Mouse (Mus musculus) MEL (cell line): ENCODE results near the gene Hoxc10. TPM values are rescaled to one million over a fixed set of nuclear protein-coding genes. Genes with fewer than 3 reads are reported as not detected.

Experiments
- DNase-seq: peaks from one replicate; pipeline ENCODE4 v3.0.0; 2011; ENCODE audit warnings: low read depth, low spot score
- H3K27ac ChIP-seq: 2 replicates; pipeline ENCODE4 v1.5.1; 2012; ENCODE audit warnings: low read depth, mild to moderate bottlenecking, control low read depth, low read length, moderate library complexity; ENCODE audit not compliant: control insufficient read depth
- H3K27me3 ChIP-seq, 2 experiments: fragments of 150-350 bp in 1 of 2; sonication (generic) in 1 of 2; 2 replicates each; pipeline ENCODE4 v1.6.1; 2012; ENCODE audit warnings: low read length in 2 of 2, mild to moderate bottlenecking in 2 of 2, improper control_type of control experiment in 1 of 2, moderate library complexity in 1 of 2; ENCODE audit not compliant: insufficient read depth in 2 of 2, control insufficient read depth in 1 of 2
- H3K36me3 ChIP-seq, 2 experiments: 2 replicates each; pipeline ENCODE4 v1.6.1; 2012 to 2014; ENCODE audit warnings: low read length in 2 of 2, improper control_type of control experiment in 1 of 2, inconsistent platforms in 1 of 2, mild to moderate bottlenecking in 1 of 2; ENCODE audit not compliant: insufficient read depth in 2 of 2, control insufficient read depth in 1 of 2
- H3K4me1 ChIP-seq, 2 experiments: fragments of 150-350 bp in 1 of 2; sonication (generic) in 1 of 2; 2 replicates each; pipeline ENCODE4 v1.6.1; 2012; ENCODE audit warnings: low read length in 2 of 2, improper control_type of control experiment in 1 of 2, mild to moderate bottlenecking in 1 of 2; ENCODE audit not compliant: insufficient read depth in 2 of 2, control insufficient read depth in 1 of 2
- H3K4me3 ChIP-seq, 2 experiments: fragments of 150-350 bp in 1 of 2; sonication (generic) in 1 of 2; 2 replicates each; pipeline ENCODE4 v1.5.1; 2012; ENCODE audit warnings: low read depth in 2 of 2, low read length in 2 of 2, mild to moderate bottlenecking in 2 of 2, moderate library complexity in 2 of 2, control low read depth in 1 of 2, improper control_type of control experiment in 1 of 2; ENCODE audit not compliant: control insufficient read depth in 1 of 2, insufficient read depth in 1 of 2
- H3K79me2 ChIP-seq: 2 replicates; pipeline ENCODE4 v1.6.1; 2012; ENCODE audit warnings: mild to moderate bottlenecking, low read length, moderate library complexity; ENCODE audit not compliant: control insufficient read depth, poor library complexity, insufficient read depth
- H3K9ac ChIP-seq: 2 replicates; pipeline ENCODE4 v1.6.1; 2012; ENCODE audit warnings: low read depth, mild to moderate bottlenecking, control low read depth, low read length, moderate library complexity; ENCODE audit not compliant: control insufficient read depth, poor library complexity, severe bottlenecking
- H3K9me3 ChIP-seq: fragments of 150-350 bp; sonication (generic); replicated peaks from 2 replicates; pipeline ENCODE4 v1.6.1; 2012; ENCODE audit warnings: mild to moderate bottlenecking, low read length, improper control_type of control experiment, moderate library complexity; ENCODE audit not compliant: insufficient read depth
- BHLHE40 ChIP-seq: IDR thresholded peaks from 2 replicates; pipeline ENCODE4 v1.6.1; 2012; ENCODE audit warnings: low read depth, mild to moderate bottlenecking, inconsistent platforms, low read length, improper control_type of control experiment, borderline replicate concordance
- CHD1 ChIP-seq: IDR thresholded peaks from 2 replicates; pipeline ENCODE4 v1.6.1; 2012; ENCODE audit warnings: low read depth, mild to moderate bottlenecking, inconsistent platforms, low read length, improper control_type of control experiment
- CHD2 ChIP-seq: IDR thresholded peaks from 2 replicates; pipeline ENCODE4 v1.6.1; 2011; ENCODE audit warnings: low read length, improper control_type of control experiment
- CTCF ChIP-seq, 3 experiments: IDR thresholded peaks in 2 of 3; conservative IDR thresholded peaks in 1 of 3; 2 replicates each; pipeline ENCODE4 v1.5.1; 2011 to 2012; ENCODE audit warnings: low read length in 3 of 3, low read depth in 2 of 3, mild to moderate bottlenecking in 2 of 3, improper control_type of control experiment in 1 of 3, inconsistent platforms in 1 of 3, mixed read lengths in 1 of 3, moderate library complexity in 1 of 3; ENCODE audit not compliant: control insufficient read depth in 1 of 3, insufficient read depth in 1 of 3, poor library complexity in 1 of 3, severe bottlenecking in 1 of 3
- E2F4 ChIP-seq: IDR thresholded peaks from 2 replicates; pipeline ENCODE4 v1.6.1; 2011; ENCODE audit warnings: low read depth, low read length, improper control_type of control experiment, borderline replicate concordance
- ELF1 ChIP-seq: IDR thresholded peaks from 2 replicates; pipeline ENCODE4 v1.6.1; 2014; ENCODE audit warnings: low read depth, mild to moderate bottlenecking, inconsistent platforms, low read length, improper control_type of control experiment, moderate library complexity
- EP300 ChIP-seq, 2 experiments: IDR thresholded peaks; 2 replicates each; pipeline ENCODE4 v1.6.1; 2011; ENCODE audit warnings: improper control_type of control experiment in 2 of 2, low read length in 2 of 2, low read depth in 1 of 2, mild to moderate bottlenecking in 1 of 2
- ETS1 ChIP-seq: IDR thresholded peaks from 2 replicates; pipeline ENCODE4 v1.6.1; 2012; ENCODE audit warnings: low read depth, mild to moderate bottlenecking, inconsistent platforms, low read length, improper control_type of control experiment, moderate library complexity
- MAX ChIP-seq: IDR thresholded peaks from 2 replicates; pipeline ENCODE4 v1.6.1; 2011; ENCODE audit warnings: low read length, improper control_type of control experiment
- MEF2A ChIP-seq: IDR thresholded peaks from 2 replicates; pipeline ENCODE4 v1.6.1; 2014; ENCODE audit warnings: low read depth, mild to moderate bottlenecking, inconsistent platforms, low read length, improper control_type of control experiment; ENCODE audit not compliant: poor library complexity, insufficient replicate concordance, severe bottlenecking; ENCODE audit errors: extremely low read depth
- MXI1 ChIP-seq: IDR thresholded peaks from 2 replicates; pipeline ENCODE4 v1.6.1; 2011; ENCODE audit warnings: mild to moderate bottlenecking, low read depth, low read length, improper control_type of control experiment
- MYB ChIP-seq: IDR thresholded peaks from 2 replicates; pipeline ENCODE4 v1.6.1; 2011; ENCODE audit warnings: mild to moderate bottlenecking, low read depth, low read length, improper control_type of control experiment
- NELFE ChIP-seq: IDR thresholded peaks from 2 replicates; pipeline ENCODE4 v1.6.1; 2011; ENCODE audit warnings: low read depth, low read length, improper control_type of control experiment
- POLR2AphosphoS2 ChIP-seq: IDR thresholded peaks from 2 replicates; pipeline ENCODE4 v1.6.1; 2011; ENCODE audit warnings: low read length, improper control_type of control experiment
- POLR2AphosphoS5 ChIP-seq: IDR thresholded peaks from 2 replicates; pipeline ENCODE4 v1.6.1; 2012; ENCODE audit warnings: low read depth, borderline replicate concordance, mild to moderate bottlenecking, inconsistent platforms, low read length, moderate library complexity, mixed read lengths
- RAD21 ChIP-seq: IDR thresholded peaks from 2 replicates; pipeline ENCODE4 v1.6.1; 2011; ENCODE audit warnings: mild to moderate bottlenecking, low read depth, low read length, improper control_type of control experiment
- SIN3A ChIP-seq: IDR thresholded peaks from 2 replicates; pipeline ENCODE4 v1.6.1; 2012; ENCODE audit warnings: low read length, improper control_type of control experiment, inconsistent platforms
- SMC3 ChIP-seq: IDR thresholded peaks from 2 replicates; pipeline ENCODE4 v1.6.1; 2011; ENCODE audit warnings: low read depth, low read length, improper control_type of control experiment
- TAL1 ChIP-seq: IDR thresholded peaks from 2 replicates; pipeline ENCODE4 v1.6.1; 2012; ENCODE audit warnings: mild to moderate bottlenecking, inconsistent platforms, low read length, moderate library complexity, mixed read lengths
- TCF12 ChIP-seq: IDR thresholded peaks from 2 replicates; pipeline ENCODE4 v1.6.1; 2014; ENCODE audit warnings: low read depth, mild to moderate bottlenecking, inconsistent platforms, low read length, improper control_type of control experiment, moderate library complexity
- USF1 ChIP-seq: IDR thresholded peaks from 2 replicates; pipeline ENCODE4 v1.6.1; 2014; ENCODE audit warnings: low read depth, mild to moderate bottlenecking, inconsistent platforms, low read length, improper control_type of control experiment, moderate library complexity
- polyA plus RNA-seq, 2 experiments: library from polyadenylated mRNA; stranded (reverse) in 1 of 2; unstranded in 1 of 2; fragments of >175 nt in 1 of 2; fragments of >200 nt in 1 of 2; gene quantifications; 2 replicates each; pipeline versions ENCODE4 v1.2.1 to v1.2.4; 2012; ENCODE audit warnings: low replicate concordance in 2 of 2, low read depth in 1 of 2; ENCODE audit not compliant: insufficient read length in 2 of 2, insufficient read depth in 1 of 2, missing spikeins in 1 of 2
- total RNA-seq: library from RNA; depleted of rRNA; stranded (reverse); fragments of 300-350 nt; gene quantifications from 2 replicates; pipeline ENCODE4 v1.2.3, GENCODE M21; 2012

The Hoxc10 gene
- total and polyA plus RNA-seq, 3 experiments, result 6.8 to 24.8 TPM; not detected in 1

DNA sequence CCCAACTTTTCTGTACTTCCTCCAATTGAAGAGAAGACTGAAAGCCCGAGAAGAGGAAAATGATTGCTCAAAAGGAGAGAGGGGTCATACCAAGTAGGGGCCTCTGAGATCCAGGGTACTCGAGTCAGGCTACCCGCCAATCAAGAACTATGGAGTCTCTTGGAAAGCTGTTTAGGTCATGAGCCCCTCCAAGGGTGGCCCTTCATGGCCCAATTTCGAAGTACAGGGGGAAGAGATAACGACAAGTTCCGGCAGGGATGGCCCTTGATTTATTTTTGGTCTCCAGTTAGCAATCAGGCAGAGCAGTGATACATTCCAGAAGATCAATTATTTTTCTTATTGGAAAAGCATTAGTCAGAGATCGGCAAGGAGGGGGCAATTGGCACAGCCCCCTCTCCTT, 25.2 kb downstream of the Hoxc10 start:
- H3K79me2 ChIP-seq, result no peaks in the 10 kb centered on the region
- no peak for TF ChIP-seq CHD1

GRCm38 (mm10) chr15:102992206-102992605, 25.6 kb downstream of the Hoxc10 start:
- Histone ChIP-seq H3K4me1 (0 out of 4 replicates have a peak, but pooled peaks cover 0 to 10% of the 10 kb centered on the region in 2 experiments), H3K27me3 (no peaks in the 10 kb centered on the region), H3K4me3 (no peak overlapping the region)

More for the DNA sequence above, 25.2 kb downstream of the Hoxc10 start:
- DNase-seq, result no peak
- Histone ChIP-seq H3K4me1 (0 out of 4 replicates have a peak, but pooled peaks cover 0 to 7% of the 10 kb centered on the region in 2 experiments), H3K9ac (no peak overlapping the region), H3K27me3 (no peaks in the 10 kb centered on the region), H3K36me3 (peaks cover 0 to 8% of the 10 kb centered on the region in 2 experiments; a peak in 1 of 4 replicates), H3K9me3 (no peaks in the 10 kb centered on the region), H3K4me3 (no peak overlapping the region), H3K27ac (no peak overlapping the region)

DNA sequence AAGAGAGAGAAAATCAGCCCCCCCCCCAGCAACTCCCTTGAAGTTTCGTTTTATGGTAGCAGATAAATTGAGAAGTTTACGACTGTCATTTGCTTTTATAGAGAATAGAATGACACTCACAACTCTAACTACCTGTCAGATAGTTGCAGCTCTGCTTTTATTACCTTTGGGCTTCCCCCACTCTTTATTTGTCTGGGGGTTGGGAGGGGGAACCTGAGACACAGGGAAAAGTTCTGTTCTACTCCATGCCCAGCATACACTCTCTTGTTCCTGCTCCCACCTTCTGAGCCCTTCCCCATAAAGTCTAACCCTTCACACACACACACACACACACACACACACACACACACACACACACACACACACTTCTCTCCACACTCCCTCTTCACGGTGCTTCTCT, 26.3 kb downstream of the Hoxc10 start:
- Histone ChIP-seq H3K27ac (no peak overlapping the region), H3K4me1 (peaks cover 0 to 9% of the 10 kb centered on the region in 2 experiments; a peak in 1 of 4 replicates)

More at GRCm38 (mm10) chr15:102992206-102992605, 25.6 kb downstream of the Hoxc10 start:
- no peak for DNase-seq
- H3K27ac ChIP-seq, result no peak overlapping the region
- no peaks in the 10 kb centered on the region for H3K9me3 ChIP-seq
- peaks cover 0 to 11% of the 10 kb centered on the region in 2 experiments; a peak in 1 of 4 replicates for H3K36me3 ChIP-seq
- no peak overlapping the region for H3K9ac ChIP-seq
- no peaks in the 10 kb centered on the region for H3K79me2 ChIP-seq
- no peak for TF ChIP-seq MXI1
- no peak for TF ChIP-seq BHLHE40
- TF ChIP-seq MEF2A, result no peak
- TF ChIP-seq RAD21, result no peak

More for the DNA sequence above, 26.3 kb downstream of the Hoxc10 start:
- Histone ChIP-seq H3K9ac (no peak overlapping the region), H3K4me3 (no peak overlapping the region), H3K9me3 (no peaks in the 10 kb centered on the region), H3K79me2 (no peaks in the 10 kb centered on the region; the same call in 1 of the 2 replicates), H3K36me3 (peaks cover 0 to 9% of the 10 kb centered on the region in 2 experiments; a peak in 1 of 4 replicates), H3K27me3 (no peaks in the 10 kb centered on the region)
- TF ChIP-seq USF1 (no peak), RAD21 (no peak), ETS1 (no peak), SIN3A (no peak), MXI1 (no peak), TAL1 (no peak), TCF12 (no peak), CTCF (IDR thresholded peaks at IDR 0.05 in 2 of 3, conservative IDR thresholded peaks at IDR 0.05 in 1 of 3; ENCODE audit: control insufficient read depth in 1 of 3, insufficient read depth in 1 of 3, low read depth in 2 of 3, low read length in 3 of 3, poor library complexity in 1 of 3, severe bottlenecking in 1 of 3) (no peak), E2F4 (no peak), POLR2AphosphoS5 (no peak), BHLHE40 (no peak), ELF1 (no peak), SMC3 (no peak), MAX (no peak), EP300 (IDR thresholded peaks at IDR 0.05; ENCODE audit: low read depth in 1 of 2, low read length in 2 of 2) (no peak), CHD2 (no peak), NELFE (no peak), POLR2AphosphoS2 (no peak), MYB (no peak)
- no peak for DNase-seq
